Mouse (Mus musculus): ENCODE measurements around the gene Tiam1.
"Not testable (repeated sequence)": the region's sequence is repeated elsewhere in the genome, so short reads cannot be mapped to it uniquely, and the experiment has no call there.

The Tiam1 gene

DNA sequence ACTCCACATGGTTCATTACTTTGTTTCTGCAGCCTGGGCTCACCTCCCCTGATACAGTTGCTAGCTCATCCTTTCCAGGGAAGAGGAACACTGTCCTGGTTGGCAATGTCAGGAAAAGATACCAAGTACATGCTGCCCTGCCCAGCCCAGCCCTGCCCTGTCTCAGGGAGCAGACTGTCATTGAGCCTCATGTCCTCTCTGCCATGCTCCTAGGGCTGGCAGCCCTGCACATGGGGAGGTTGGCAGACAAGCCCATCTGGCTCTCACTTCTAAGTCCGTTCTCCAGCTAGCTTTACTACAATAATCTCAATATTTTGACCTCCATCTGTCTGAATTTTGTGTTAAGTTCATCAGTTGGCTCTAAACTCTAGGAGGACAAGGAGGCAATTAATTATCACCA lies 62.4 kb downstream of the Tiam1 start:
- in situ Hi-C loops (cut with MboI; ENCODE audit: low pct_unique_long_range_greater_than_20kb in 1 of 2, low sequenced_read_pairs in 2 of 2, unreplicated experiment in 1 of 2) = no loop called here

- in situ Hi-C loops (cut with MboI; ENCODE audit: low pct_unique_long_range_greater_than_20kb in 1 of 2, low sequenced_read_pairs in 2 of 2, unreplicated experiment in 1 of 2) = no loop called here
Measured at GRCm38 (mm10) chr16:90078806-90079381, 64.7 kb downstream of the Tiam1 start.

GRCm38 (mm10) chr16:90073510-90073909 lies 70.1 kb downstream of the Tiam1 start:
- in situ Hi-C loops (cut with MboI; ENCODE audit: low pct_unique_long_range_greater_than_20kb in 1 of 2, low sequenced_read_pairs in 2 of 2, unreplicated experiment in 1 of 2) = no loop called here

- in situ Hi-C loops (cut with MboI; ENCODE audit: low pct_unique_long_range_greater_than_20kb in 1 of 2, low sequenced_read_pairs in 2 of 2, unreplicated experiment in 1 of 2) = no loop called here
Measured at GRCm38 (mm10) chr16:90072651-90073050, 70.9 kb downstream of the Tiam1 start.

DNA sequence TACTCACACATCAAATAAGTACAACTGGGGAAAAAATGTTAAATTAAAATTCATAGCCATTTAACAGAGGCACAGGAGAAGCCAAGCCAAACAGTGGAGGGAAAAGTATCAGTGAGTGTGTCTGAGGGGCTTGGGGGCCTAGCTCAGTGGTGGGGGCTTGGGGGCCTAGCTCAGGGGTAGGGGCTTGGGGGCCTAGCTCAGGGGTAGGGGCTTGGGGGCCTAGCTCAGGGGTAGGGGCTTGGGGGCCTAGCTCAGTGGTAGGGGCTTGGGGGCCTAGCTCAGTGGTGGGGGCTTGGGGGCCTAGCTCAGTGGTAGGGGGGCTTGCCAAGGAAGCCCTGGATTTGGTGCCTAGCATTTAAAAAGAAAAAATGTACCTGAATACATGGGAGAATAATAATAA lies 72.4 kb downstream of the Tiam1 start:
- in situ Hi-C loops (cut with MboI; ENCODE audit: low pct_unique_long_range_greater_than_20kb in 1 of 2, low sequenced_read_pairs in 2 of 2, unreplicated experiment in 1 of 2) = not testable (repeated sequence)

DNA sequence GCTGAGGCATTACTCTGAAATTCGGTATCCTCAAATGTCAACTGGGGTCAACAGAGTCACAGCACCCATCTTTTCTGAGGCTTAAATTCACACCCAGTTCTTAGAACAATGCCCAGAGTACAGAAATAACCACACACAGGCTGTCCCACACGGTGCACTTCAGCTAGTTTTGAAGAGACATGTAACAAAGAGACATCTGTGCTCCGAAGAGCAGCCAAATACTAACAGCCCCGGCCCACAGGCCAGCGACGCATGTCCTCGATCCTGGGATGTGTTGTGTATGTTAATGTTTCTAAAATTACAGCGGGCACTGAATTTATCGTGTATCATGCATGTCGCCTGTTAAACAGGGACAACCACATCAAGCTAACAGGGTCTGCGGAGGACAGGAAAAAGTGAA lies 73.5 kb downstream of the Tiam1 start:
- in situ Hi-C loops (cut with MboI; ENCODE audit: low pct_unique_long_range_greater_than_20kb in 1 of 2, low sequenced_read_pairs in 2 of 2, unreplicated experiment in 1 of 2) = no loop called here

DNA sequence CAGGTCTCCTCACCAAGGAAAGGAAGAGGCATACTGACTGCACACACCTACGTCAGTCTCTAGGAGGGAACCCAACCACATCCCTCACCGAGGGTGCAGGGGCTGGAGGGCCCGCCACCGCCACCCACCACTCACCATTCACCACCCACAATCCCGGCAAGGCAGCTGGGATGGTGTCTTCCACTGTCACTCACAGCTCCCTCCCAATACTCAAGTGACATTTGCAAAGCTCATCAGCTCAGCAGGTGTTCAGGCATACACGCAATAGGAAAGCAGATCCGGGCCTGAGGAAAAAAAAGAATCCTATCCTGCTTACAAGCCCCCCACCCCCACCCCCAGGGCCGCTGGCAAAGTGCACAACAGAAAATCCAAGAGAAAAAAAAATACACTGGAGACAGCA lies 74.4 kb downstream of the Tiam1 start:
- in situ Hi-C loops (cut with MboI; ENCODE audit: low pct_unique_long_range_greater_than_20kb in 1 of 2, low sequenced_read_pairs in 2 of 2, unreplicated experiment in 1 of 2) = loop anchor here in 1 of 2 experiments (5.0 kb wide), 1 partner anchor 67 kb away; no protein-coding TSS in a partner anchor

GRCm38 (mm10) chr16:90052905-90053519 lies 90.6 kb downstream of the Tiam1 start:
- in situ Hi-C loops (cut with MboI; ENCODE audit: low pct_unique_long_range_greater_than_20kb in 1 of 2, low sequenced_read_pairs in 2 of 2, unreplicated experiment in 1 of 2) = no loop called here

GRCm38 (mm10) chr16:90052409-90052808 lies 91.2 kb downstream of the Tiam1 start:
- in situ Hi-C loops (cut with MboI; ENCODE audit: low pct_unique_long_range_greater_than_20kb in 1 of 2, low sequenced_read_pairs in 2 of 2, unreplicated experiment in 1 of 2) = no loop called here

DNA sequence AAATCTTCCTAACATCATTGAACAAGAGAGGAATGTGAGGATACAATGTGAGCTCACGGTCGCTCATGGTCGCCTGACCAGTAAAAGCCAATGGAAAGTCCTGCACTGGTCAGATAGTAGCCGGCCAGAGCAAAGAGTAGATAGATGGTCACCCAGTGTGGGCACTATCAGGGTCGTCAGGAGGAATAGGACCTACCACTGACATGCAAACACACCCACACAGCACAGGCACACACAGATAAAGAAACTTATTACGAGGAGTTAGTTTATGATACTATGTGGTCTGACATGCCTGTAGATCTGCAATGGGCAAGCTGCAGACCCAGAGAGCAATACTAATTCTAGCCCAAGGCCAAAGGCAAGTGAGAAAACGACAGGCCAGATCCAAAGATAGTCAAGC lies 92.5 kb downstream of the Tiam1 start:
- in situ Hi-C loops (cut with MboI; ENCODE audit: low pct_unique_long_range_greater_than_20kb in 1 of 2, low sequenced_read_pairs in 2 of 2, unreplicated experiment in 1 of 2) = no loop called here

DNA sequence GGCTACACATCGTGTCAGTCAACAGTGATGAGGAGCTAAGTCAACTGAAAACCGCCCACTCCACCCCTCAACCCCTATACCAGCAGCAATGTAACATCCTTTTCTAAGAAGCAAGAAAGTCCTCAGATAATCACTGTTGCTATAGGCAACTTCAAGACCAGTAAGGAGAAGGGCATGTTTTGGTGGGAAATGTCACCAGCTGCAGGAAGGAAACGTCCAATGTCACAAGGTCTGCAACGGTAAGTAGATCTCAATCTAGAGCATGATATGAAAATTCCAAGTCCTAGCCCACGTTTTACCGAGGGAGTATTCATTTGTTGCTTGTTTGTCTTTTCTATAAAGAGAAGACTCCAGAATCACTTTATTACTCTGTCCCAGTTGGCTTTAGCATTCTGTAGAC lies 95.7 kb downstream of the Tiam1 start:
- in situ Hi-C loops (cut with MboI; ENCODE audit: low pct_unique_long_range_greater_than_20kb in 1 of 2, low sequenced_read_pairs in 2 of 2, unreplicated experiment in 1 of 2) = no loop called here

DNA sequence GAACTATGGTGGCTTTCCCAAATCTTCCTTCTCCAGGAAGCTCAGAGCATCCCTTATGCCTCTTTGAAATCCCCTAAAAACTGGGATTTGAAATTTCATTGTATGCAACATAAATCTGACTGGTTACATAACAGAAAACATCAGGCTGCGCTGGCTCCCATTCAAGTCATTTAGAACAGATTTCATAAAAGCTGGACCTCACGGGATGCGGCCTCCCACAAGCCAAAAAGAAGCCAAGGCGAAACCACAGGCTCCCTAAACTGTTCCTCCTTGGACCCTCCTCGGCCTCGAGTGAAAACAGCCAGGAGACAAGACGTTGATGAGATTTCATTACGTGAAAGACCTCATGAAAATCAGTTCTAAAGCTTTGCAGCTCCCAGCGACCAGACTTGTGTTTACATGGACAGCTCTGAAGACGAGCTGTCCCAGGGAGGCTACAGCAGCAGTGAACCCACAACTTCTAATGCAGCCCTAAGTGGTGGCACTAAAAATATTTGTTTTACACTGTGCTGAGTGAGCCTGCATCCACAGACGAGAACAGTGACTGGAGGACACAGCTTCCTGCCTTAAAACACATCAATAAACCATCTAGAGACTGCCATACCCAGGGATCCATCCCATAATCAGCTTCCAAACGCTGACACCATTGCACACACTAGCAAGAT lies 96.9 kb downstream of the Tiam1 start:
- in situ Hi-C loops (cut with MboI; ENCODE audit: low pct_unique_long_range_greater_than_20kb in 1 of 2, low sequenced_read_pairs in 2 of 2, unreplicated experiment in 1 of 2) = no loop called here

DNA sequence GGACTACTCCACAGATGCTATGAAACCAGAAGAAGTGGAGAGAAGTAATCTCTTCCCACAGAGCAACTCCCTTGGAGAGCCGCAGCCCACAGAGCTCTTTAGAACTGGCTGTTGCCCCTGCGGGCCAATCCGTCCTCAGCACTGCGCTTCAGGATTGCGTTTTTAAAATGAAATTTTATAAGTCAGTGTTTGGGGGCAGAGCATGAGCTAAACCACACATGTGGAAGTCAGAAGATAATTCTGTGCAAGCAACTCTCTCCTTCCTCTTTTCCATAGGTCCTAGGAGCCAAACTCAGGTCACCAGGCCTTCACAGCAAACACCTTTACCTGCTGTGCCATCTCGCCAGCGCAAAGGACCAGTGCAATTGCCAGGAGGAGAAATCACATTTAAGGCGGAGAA lies 98.0 kb downstream of the Tiam1 start:
- in situ Hi-C loops (cut with MboI; ENCODE audit: low pct_unique_long_range_greater_than_20kb in 1 of 2, low sequenced_read_pairs in 2 of 2, unreplicated experiment in 1 of 2) = no loop called here

DNA sequence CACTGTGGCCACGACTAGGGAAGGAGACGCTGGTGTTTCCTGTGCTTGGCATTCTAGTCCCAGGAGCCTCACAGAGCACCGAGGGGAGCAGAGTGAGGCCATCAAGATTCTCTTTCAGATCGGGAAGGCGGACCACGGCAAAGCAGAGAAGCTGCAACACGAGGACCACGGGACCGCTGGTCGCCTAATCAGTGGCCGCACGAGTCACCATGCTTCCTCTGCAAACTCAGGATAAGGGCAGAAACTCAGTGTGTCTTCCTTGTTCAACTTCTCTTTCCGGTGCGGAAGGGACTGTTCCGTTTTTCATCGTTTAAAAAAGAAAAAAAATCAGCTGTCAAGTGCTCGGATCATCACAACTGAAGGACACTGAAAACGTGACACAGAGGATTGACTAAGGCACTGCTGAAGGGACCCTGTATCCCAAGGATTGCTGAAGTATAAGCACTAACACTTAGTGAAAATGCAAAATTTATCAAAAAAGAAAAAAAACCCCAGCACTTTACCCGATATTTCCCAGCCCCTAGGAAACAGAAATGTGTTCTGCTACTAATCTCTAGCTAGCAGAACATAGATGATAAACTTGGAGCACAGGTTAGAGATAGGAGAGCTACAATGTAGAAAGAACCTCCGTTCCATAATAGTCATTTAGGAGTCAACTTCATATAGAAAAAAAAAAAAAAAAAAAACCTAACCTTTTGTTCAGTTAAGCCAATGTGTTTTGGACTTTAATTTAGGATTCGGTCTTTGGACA lies 99.4 kb downstream of the Tiam1 start:
- in situ Hi-C loops (cut with MboI; ENCODE audit: low pct_unique_long_range_greater_than_20kb in 1 of 2, low sequenced_read_pairs in 2 of 2, unreplicated experiment in 1 of 2) = no loop called here

GRCm38 (mm10) chr16:90042874-90043273 lies 100.7 kb downstream of the Tiam1 start:
- in situ Hi-C loops (cut with MboI; ENCODE audit: low pct_unique_long_range_greater_than_20kb in 1 of 2, low sequenced_read_pairs in 2 of 2, unreplicated experiment in 1 of 2) = no loop called here

DNA sequence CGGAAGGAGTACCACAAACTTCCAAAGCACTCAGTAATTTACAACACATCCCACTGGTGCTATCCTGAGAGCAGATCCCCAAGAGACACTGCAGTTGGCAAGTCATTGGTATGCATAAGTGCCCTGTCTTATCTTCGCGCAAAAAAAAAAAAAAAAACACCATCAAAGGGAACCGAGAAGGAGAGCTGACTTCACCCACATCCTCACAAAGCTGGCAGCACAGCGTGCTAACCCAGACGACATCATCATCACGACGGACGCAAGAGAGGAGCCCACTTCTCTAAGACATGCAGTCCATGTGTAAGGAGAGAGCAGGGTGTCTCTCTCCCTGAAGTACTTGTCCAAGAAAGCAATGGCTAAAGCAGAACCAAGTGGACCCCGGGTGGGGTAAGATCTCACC lies 101.2 kb downstream of the Tiam1 start:
- in situ Hi-C loops (cut with MboI; ENCODE audit: low pct_unique_long_range_greater_than_20kb in 1 of 2, low sequenced_read_pairs in 2 of 2, unreplicated experiment in 1 of 2) = no loop called here

GRCm38 (mm10) chr16:90040771-90041364 lies 102.7 kb downstream of the Tiam1 start:
- in situ Hi-C loops (cut with MboI; ENCODE audit: low pct_unique_long_range_greater_than_20kb in 1 of 2, low sequenced_read_pairs in 2 of 2, unreplicated experiment in 1 of 2) = no loop called here

DNA sequence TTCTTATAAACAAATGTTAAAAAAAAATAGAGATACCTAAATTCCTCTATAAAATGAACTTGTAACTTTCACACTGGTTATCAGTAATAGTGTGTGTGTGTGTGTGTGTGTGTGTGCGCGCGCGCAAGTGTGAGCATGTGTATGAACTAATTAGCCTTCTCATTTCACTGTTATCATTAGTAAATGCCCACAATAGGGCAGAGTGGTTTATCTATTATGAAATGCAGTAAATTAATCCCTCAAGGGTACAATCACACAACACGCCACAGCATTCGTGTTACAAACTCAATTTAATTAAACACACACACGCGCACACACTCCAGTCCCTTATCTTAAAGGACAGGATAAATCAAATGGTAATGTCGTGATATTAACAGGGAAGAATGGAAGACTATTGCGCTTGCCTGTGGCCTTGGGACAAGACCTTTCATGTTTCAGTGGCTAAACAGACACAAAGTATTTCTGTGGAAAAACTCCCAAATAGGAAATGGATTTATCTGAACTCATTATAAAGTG lies 107.9 kb downstream of the Tiam1 start:
- in situ Hi-C loops (cut with MboI; ENCODE audit: low pct_unique_long_range_greater_than_20kb in 1 of 2, low sequenced_read_pairs in 2 of 2, unreplicated experiment in 1 of 2) = no loop called here

- in situ Hi-C loops (cut with MboI; ENCODE audit: low pct_unique_long_range_greater_than_20kb in 1 of 2, low sequenced_read_pairs in 2 of 2, unreplicated experiment in 1 of 2) = no loop called here
Measured at GRCm38 (mm10) chr16:90030355-90030754, 113.2 kb downstream of the Tiam1 start.

Data from mouse embryonic stem cell (cell line).